Mouse (Mus musculus) forebrain, embryonic 15.5 days (tissue): ENCODE data around the gene Fam19a5. TPM values are rescaled to one million over a fixed set of nuclear protein-coding genes. Genes with fewer than 3 reads are reported as not detected.
A peak's percentile ranks its signal among the peaks of the same experiment; 100 is the strongest.

Source experiments
- ATAC-seq: fragments of 200-750 bp; cut with Nextera tagmentation; replicated peaks from 2 replicates; pipeline ENCODE4 v1.8.0; 2017; ENCODE audit warnings: mild to moderate bottlenecking, moderate TSS enrichment, moderate library complexity
- H3K27ac ChIP-seq: fragments of 300-500 bp; sonication (generic); replicated peaks from 2 replicates; pipeline ENCODE4 v1.5.1; 2015; ENCODE audit warnings: mild to moderate bottlenecking, inconsistent platforms
- H3K27me3 ChIP-seq: fragments of 300-500 bp; sonication (generic); 2 replicates; pipeline ENCODE4 v1.6.1; 2015; ENCODE audit warnings: inconsistent platforms
- H3K36me3 ChIP-seq: fragments of 300-500 bp; sonication (generic); 2 replicates; pipeline ENCODE4 v1.6.1; 2015; ENCODE audit warnings: mild to moderate bottlenecking, inconsistent platforms
- H3K4me1 ChIP-seq: fragments of 300-500 bp; sonication (generic); 2 replicates; pipeline ENCODE4 v1.6.1; 2015; ENCODE audit warnings: inconsistent platforms
- H3K4me2 ChIP-seq: fragments of 300-500 bp; sonication (generic); replicated peaks from 2 replicates; pipeline ENCODE4 v1.6.1; 2015; ENCODE audit warnings: mild to moderate bottlenecking, inconsistent platforms
- H3K4me3 ChIP-seq: fragments of 300-500 bp; sonication (generic); 2 replicates; pipeline ENCODE4 v1.5.1; 2015; ENCODE audit warnings: mild to moderate bottlenecking, inconsistent platforms
- H3K9ac ChIP-seq: fragments of 300-500 bp; sonication (generic); replicated peaks from 2 replicates; pipeline ENCODE4 v1.6.1; 2015; ENCODE audit warnings: mild to moderate bottlenecking, inconsistent platforms
- H3K9me3 ChIP-seq: fragments of 300-500 bp; sonication (generic); 2 replicates; pipeline ENCODE4 v1.6.1; 2016; ENCODE audit warnings: inconsistent platforms
- WGBS: fragments of 180-500 bp; shearing (Covaris S2); methylation state at CpG from one replicate; pipeline ENCODE4 v1.1.7; 2015; ENCODE audit warnings: mixed read lengths; 5-methylcytosine and 5-hydroxymethylcytosine counted together
- polyA plus RNA-seq: library from polyadenylated mRNA; unstranded; fragments of >200 nt; fragmentation: Nextera tagmentation; extraction: Ambion mirVana; gene quantifications from 2 replicates; pipeline ENCODE4 v1.2.1, GENCODE M21; 2015

The Fam19a5 gene
- polyA plus RNA-seq, 1 experiment from 2014 or later, result 17.6 TPM

- Histone ChIP-seq H3K27me3 (no peaks in the 10 kb centered on the region), H3K27ac (no peak overlapping the region), H3K4me1 (peaks cover 55% of the 10 kb centered on the region), H3K9me3 (no peaks in the 10 kb centered on the region), H3K9ac (no peak overlapping the region), H3K4me3 (no peak overlapping the region), H3K4me2 (no peak overlapping the region), H3K36me3 (no peaks in the 10 kb centered on the region)
- no peak for ATAC-seq
- WGBS, result 55% methylated on average over 5 of the region's 5 CpGs
These were observed 6.7 kb downstream of the Fam19a5 start for GRCm38 (mm10) chr15:87550756-87551155.

DNA sequence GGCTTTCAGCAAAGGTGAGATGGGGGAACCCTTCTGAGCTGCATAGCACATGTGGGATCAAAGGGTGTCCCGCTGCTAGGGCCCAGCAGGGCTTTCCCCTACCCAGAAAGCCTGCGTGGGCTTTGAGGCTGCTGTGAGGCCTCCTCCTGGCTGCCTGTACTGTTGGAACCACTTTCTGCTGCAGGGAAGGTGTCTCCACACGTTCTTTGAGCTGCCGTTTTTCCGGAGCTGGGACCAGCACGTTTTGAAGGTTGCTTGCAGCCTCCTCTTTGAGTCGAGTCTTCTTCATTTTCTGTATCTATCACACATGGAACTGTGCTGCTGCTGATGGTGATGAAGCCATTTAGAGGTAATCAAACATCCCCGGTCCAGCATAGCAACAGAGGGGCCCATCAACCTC is 7.5 kb downstream of the Fam19a5 start:
- no peak for ATAC-seq
- no peaks in the 10 kb centered on the region for H3K36me3 ChIP-seq
- no peak overlapping the region for H3K9ac ChIP-seq
- WGBS, result 48% methylated on average over 8 of the region's 8 CpGs
- no peaks in the 10 kb centered on the region for H3K9me3 ChIP-seq
- no peaks in the 10 kb centered on the region for H3K27me3 ChIP-seq
- H3K4me1 ChIP-seq, result peaks cover 47% of the 10 kb centered on the region
- no peak overlapping the region for H3K27ac ChIP-seq
- no peak overlapping the region for H3K4me3 ChIP-seq
- no peak overlapping the region for H3K4me2 ChIP-seq

DNA sequence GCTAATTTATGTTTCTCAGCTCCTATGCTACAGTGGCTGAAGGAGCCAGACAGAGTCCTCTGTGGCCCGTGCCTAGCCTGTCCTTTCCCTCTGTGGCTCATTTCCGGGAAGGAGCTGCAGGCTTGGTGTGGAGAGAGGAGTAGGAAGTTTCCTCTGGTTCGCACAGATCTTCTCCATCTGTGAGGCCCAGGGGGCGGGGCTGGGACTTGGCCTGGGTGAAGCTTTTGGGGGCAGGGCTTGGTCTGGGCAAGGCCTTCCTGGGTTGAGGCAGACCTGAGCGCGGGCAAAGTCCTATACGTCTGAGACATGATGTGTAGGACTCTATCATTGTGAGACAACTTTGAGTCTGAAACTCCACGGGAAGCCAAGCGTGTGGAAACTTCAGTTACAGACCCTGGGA is 11.7 kb downstream of the Fam19a5 start:
- Histone ChIP-seq H3K4me1 (peaks cover 10% of the 10 kb centered on the region), H3K36me3 (no peaks in the 10 kb centered on the region), H3K27me3 (no peaks in the 10 kb centered on the region), H3K4me2 (no peak overlapping the region), H3K9me3 (no peaks in the 10 kb centered on the region), H3K9ac (no peak overlapping the region), H3K27ac (no peak overlapping the region), H3K4me3 (no peak overlapping the region)
- ATAC-seq, result no peak
- WGBS, result 82% methylated on average over 9 of the region's 9 CpGs

- Histone ChIP-seq H3K27ac (no peak overlapping the region), H3K4me1 (peaks cover 33% of the 10 kb centered on the region), H3K4me2 (no peak overlapping the region), H3K9ac (no peak overlapping the region), H3K27me3 (no peaks in the 10 kb centered on the region), H3K4me3 (no peak overlapping the region), H3K36me3 (no peaks in the 10 kb centered on the region), H3K9me3 (no peaks in the 10 kb centered on the region)
- ATAC-seq, result no peak
- WGBS, result 98% methylated on average over 5 of the region's 5 CpGs
These were observed 20.2 kb downstream of the Fam19a5 start for GRCm38 (mm10) chr15:87564331-87564730.

- Histone ChIP-seq H3K27ac (peak overlapping the region; percentile 44), H3K36me3 (no peaks in the 10 kb centered on the region), H3K4me3 (no peak overlapping the region), H3K4me2 (no peak overlapping the region), H3K27me3 (no peaks in the 10 kb centered on the region), H3K9me3 (no peaks in the 10 kb centered on the region), H3K9ac (no peak overlapping the region), H3K4me1 (peaks cover 33% of the 10 kb centered on the region)
- WGBS, result 27% methylated on average over 11 of the region's 11 CpGs
- peak; percentile 95 for ATAC-seq
These were observed 22.2 kb downstream of the Fam19a5 start for GRCm38 (mm10) chr15:87566040-87566929.

DNA sequence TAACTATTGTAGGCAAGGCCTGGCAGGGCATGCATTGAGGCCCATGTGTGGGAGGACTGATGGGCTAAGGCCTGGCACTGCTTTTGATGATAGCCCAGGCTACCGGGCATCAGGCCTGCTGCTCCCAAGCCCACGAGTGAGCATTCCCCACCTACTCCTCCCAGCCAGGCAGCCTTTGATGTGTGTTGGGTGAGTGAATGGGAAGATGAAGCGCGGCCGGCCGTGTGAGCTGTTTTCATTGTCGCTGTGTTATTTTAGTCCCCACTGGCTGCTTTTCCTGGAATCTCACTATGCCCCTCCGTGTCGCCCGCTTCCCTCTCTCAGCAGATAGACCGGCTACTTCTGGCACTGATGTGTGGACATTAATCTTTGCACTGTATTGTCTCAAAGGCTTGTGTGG is 26.1 kb downstream of the Fam19a5 start:
- peaks cover 24% of the 10 kb centered on the region for H3K4me1 ChIP-seq
- no peak overlapping the region for H3K4me2 ChIP-seq
- no peak overlapping the region for H3K27ac ChIP-seq
- no peak overlapping the region for H3K4me3 ChIP-seq
- H3K36me3 ChIP-seq, result no peaks in the 10 kb centered on the region
- H3K27me3 ChIP-seq, result no peaks in the 10 kb centered on the region
- 75% methylated on average over 11 of the region's 11 CpGs for WGBS
- no peak for ATAC-seq
- no peak overlapping the region for H3K9ac ChIP-seq
- H3K9me3 ChIP-seq, result no peaks in the 10 kb centered on the region

- H3K9me3 ChIP-seq, result no peaks in the 10 kb centered on the region
- H3K27me3 ChIP-seq, result no peaks in the 10 kb centered on the region
- peaks cover 24% of the 10 kb centered on the region for H3K4me1 ChIP-seq
- 85% methylated on average over 5 of the region's 5 CpGs for WGBS
- no peak for ATAC-seq
- H3K9ac ChIP-seq, result no peak overlapping the region
- H3K27ac ChIP-seq, result no peak overlapping the region
- no peak overlapping the region for H3K4me3 ChIP-seq
- no peaks in the 10 kb centered on the region for H3K36me3 ChIP-seq
- H3K4me2 ChIP-seq, result no peak overlapping the region
These were observed 35.8 kb downstream of the Fam19a5 start for GRCm38 (mm10) chr15:87579861-87580260.

DNA sequence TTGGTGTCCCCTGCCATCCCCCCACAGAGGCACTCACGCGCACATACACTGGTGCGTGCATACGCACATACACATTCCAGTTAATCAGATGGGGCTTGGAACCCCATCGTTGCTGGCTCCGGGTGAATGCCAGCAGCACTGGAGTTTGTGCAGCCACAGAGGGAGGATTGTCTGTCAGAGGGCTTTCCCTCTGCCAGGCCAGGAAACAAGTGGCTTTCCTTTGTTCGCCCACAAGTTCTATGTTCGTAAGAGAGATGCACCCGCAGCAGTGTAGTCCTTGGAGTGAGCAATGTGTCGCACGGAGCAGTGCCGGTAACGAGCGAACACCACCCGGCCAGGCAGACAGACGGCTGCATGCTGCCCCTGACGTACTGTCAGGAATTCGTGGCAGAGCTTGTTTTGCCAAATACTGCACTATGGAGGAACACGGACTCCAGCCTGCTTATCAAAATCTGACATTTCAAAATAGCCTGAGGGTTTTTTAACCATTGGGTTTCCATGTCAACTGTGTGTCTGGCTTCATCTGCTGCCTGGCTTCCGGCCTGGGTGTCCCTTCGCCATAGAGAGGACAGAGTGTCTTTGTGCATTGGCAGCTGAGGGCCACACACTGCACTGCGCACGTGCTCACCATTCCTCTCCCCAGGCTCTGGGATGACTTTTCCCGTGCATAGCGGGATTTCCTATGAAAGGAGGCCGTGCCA is 40.0 kb downstream of the Fam19a5 start:
- H3K4me1 ChIP-seq, result peaks cover 19% of the 10 kb centered on the region
- H3K4me3 ChIP-seq, result no peak overlapping the region
- peak overlapping the region; percentile 27 for H3K4me2 ChIP-seq
- peak; percentile 80 for ATAC-seq
- no peaks in the 10 kb centered on the region for H3K9me3 ChIP-seq
- H3K27me3 ChIP-seq, result no peaks in the 10 kb centered on the region
- peak overlapping the region; percentile 58 for H3K27ac ChIP-seq
- WGBS, result 45% methylated on average over 26 of the region's 26 CpGs
- H3K36me3 ChIP-seq, result no peaks in the 10 kb centered on the region
- no peak overlapping the region for H3K9ac ChIP-seq

DNA sequence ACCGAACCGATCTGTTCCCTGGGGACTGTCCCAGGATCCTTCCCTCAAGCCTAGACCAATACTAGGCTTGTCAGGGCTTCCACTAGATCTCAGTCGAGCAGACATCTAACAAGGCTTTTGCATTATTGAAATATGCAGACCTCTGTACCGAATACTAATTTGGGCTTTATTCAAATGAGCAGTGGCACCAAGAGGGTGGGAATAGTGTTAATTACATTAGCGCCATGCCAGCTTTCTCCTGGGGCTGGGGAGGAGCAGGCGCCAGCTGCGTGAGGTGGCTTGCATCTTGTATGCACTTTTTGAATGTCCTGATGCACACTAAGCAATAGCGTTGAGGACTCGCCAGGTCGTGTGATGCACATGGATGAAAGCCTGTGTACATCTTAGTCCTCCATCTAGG is 46.9 kb downstream of the Fam19a5 start:
- Histone ChIP-seq H3K4me2 (no peak overlapping the region), H3K4me1 (peaks cover 11% of the 10 kb centered on the region), H3K9ac (no peak overlapping the region), H3K36me3 (no peaks in the 10 kb centered on the region), H3K27ac (no peak overlapping the region), H3K27me3 (no peaks in the 10 kb centered on the region), H3K9me3 (no peaks in the 10 kb centered on the region), H3K4me3 (no peak overlapping the region)
- 61% methylated on average over 10 of the region's 10 CpGs for WGBS
- ATAC-seq, result peak; percentile 57

GRCm38 (mm10) chr15:87596731-87597130 is 52.6 kb downstream of the Fam19a5 start:
- H3K4me2 ChIP-seq, result no peak overlapping the region
- no peak overlapping the region for H3K27ac ChIP-seq
- H3K4me3 ChIP-seq, result no peak overlapping the region
- H3K36me3 ChIP-seq, result no peaks in the 10 kb centered on the region
- no peak for ATAC-seq
- H3K27me3 ChIP-seq, result no peaks in the 10 kb centered on the region
- WGBS, result 53% methylated on average over 8 of the region's 8 CpGs
- peaks cover 14% of the 10 kb centered on the region for H3K4me1 ChIP-seq
- H3K9me3 ChIP-seq, result no peaks in the 10 kb centered on the region
- no peak overlapping the region for H3K9ac ChIP-seq

DNA sequence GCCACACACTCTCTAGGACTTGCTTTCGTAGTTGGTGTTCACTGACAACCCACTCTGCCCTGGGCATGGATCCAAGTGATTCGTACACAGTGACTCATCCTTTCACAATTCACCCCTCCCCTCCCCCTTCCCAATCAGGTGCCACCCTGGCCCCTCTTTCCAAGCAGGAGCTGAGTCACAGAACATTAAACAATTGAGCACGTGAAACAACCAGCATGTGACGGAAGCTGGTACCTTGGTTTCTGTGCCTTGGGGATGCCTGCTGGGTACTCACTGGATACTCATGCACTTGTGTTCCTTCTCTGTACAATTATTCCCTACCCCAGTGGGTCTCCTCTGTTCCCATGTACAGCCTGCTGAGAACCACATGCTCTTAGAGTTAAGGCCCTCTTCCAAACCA is 53.0 kb downstream of the Fam19a5 start:
- no peak for ATAC-seq
- Histone ChIP-seq H3K27me3 (no peaks in the 10 kb centered on the region), H3K9ac (no peak overlapping the region), H3K4me3 (no peak overlapping the region), H3K36me3 (no peaks in the 10 kb centered on the region), H3K27ac (no peak overlapping the region), H3K4me2 (no peak overlapping the region), H3K4me1 (peaks cover 14% of the 10 kb centered on the region), H3K9me3 (no peaks in the 10 kb centered on the region)
- 26% methylated on average over 4 of the region's 4 CpGs for WGBS

GRCm38 (mm10) chr15:87597766-87598165 is 53.7 kb downstream of the Fam19a5 start:
- 98% methylated on average over 4 of the region's 4 CpGs for whole genome bisulfite sequencing
- no peak overlapping the region for H3K27ac ChIP-seq
- no peaks in the 10 kb centered on the region for H3K27me3 ChIP-seq
- H3K4me2 ChIP-seq, result no peak overlapping the region
- no peak overlapping the region for H3K9ac ChIP-seq
- no peaks in the 10 kb centered on the region for H3K9me3 ChIP-seq
- H3K4me3 ChIP-seq, result no peak overlapping the region
- H3K4me1 ChIP-seq, result peaks cover 14% of the 10 kb centered on the region
- H3K36me3 ChIP-seq, result no peaks in the 10 kb centered on the region
- no peak for ATAC-seq
